Comparison of ENCODE assay signal across 7 mouse cellular contexts in genomic region chr9:55241863-55242685, GRCm38 (mm10). TPM values are rescaled to one million over a fixed set of nuclear protein-coding genes. Genes with fewer than 3 reads are reported as not detected.
DNase-seq lines count a peak whose midpoint lies in the region; ATAC-seq and TF ChIP-seq lines count a peak whose summit lies in the region.

No protein-coding gene starts in this region.

- TF ChIP-seq CTCF in CH12.LX (conservative IDR thresholded peaks at IDR 0.05 in 1 of 2, IDR thresholded peaks at IDR 0.05 in 1 of 2; ENCODE audit: low read depth in 2 of 2, low read length in 2 of 2), result peak; percentile 15 to 70; a peak in 3 of 4 replicates

- peak; percentile 53 for TF ChIP-seq RAD21 in CH12.LX (IDR thresholded peaks at IDR 0.05; ENCODE audit: low read depth, low read length)

- peak; percentile 61 for TF ChIP-seq POLR2A in CH12.LX (IDR thresholded peaks at IDR 0.05; ENCODE audit: low read depth, low read length)

- no peaks in the 10 kb centered on the region for H3K36me3 ChIP-seq in CH12.LX (replicated peaks in 1 of 2; ENCODE audit: control insufficient read depth in 1 of 2, insufficient read depth in 1 of 2, low read length in 1 of 2)
- no peaks in the 10 kb centered on the region for H3K36me3 ChIP-seq in forebrain, embryonic 12.5 days (replicated peaks)
- no peaks in the 10 kb centered on the region for H3K36me3 ChIP-seq in limb, embryonic 11.5 days (ENCODE audit: control insufficient read depth, insufficient read depth, low read length)
- H3K36me3 ChIP-seq in neural tube, embryonic 14.5 days (ENCODE audit: control insufficient read depth, insufficient read depth, low read length), result no peaks in the 10 kb centered on the region

- DNase-seq in CD4-positive helper T cell, adult 2 months (ENCODE audit: low read depth, low spot score), result peak; percentile 47
- DNase-seq in CH12.LX (ENCODE audit: extremely low read depth), result peak; percentile 74
- DNase-seq in limb, embryonic 11.5 days (ENCODE audit: low spot score), result peak; percentile 41
- DNase-seq in frontal cortex, postnatal 10 days (ENCODE audit: low spot score in 2 of 2), result no peak
- DNase-seq in testis, postnatal 14 days (ENCODE audit: low spot score), result no peak

- peaks cover 2 to 9% of the 10 kb centered on the region in 2 experiments; a peak in 3 of 4 replicates for H3K4me1 ChIP-seq in CH12.LX (ENCODE audit: control insufficient read depth in 1 of 2, insufficient read depth in 2 of 2)
- no peaks in the 10 kb centered on the region for H3K4me1 ChIP-seq in forebrain, embryonic 12.5 days
- H3K4me1 ChIP-seq in limb, embryonic 11.5 days (ENCODE audit: control insufficient read depth, insufficient read depth, low read length), result no peaks in the 10 kb centered on the region
- H3K4me1 ChIP-seq in neural tube, embryonic 14.5 days (ENCODE audit: control insufficient read depth, insufficient read depth, low read length), result no peaks in the 10 kb centered on the region

- peak overlapping the region; percentile 45 to 64 (median 58) for H3K4me3 ChIP-seq in CH12.LX (replicated peaks in 1 of 3; ENCODE audit: low read depth in 2 of 3, low read length in 2 of 3, poor library complexity in 1 of 3)
- H3K4me3 ChIP-seq in forebrain, embryonic 12.5 days (replicated peaks), result peak overlapping the region; percentile 25
- no peak overlapping the region for H3K4me3 ChIP-seq in limb, embryonic 11.5 days (ENCODE audit: low read depth, low read length)
- H3K4me3 ChIP-seq in neural tube, embryonic 14.5 days (ENCODE audit: low read depth, low read length), result no peak overlapping the region

- H3K27me3 ChIP-seq in CH12.LX (replicated peaks), result no peaks in the 10 kb centered on the region
- H3K27me3 ChIP-seq in forebrain, embryonic 12.5 days, result no peaks in the 10 kb centered on the region
- H3K27me3 ChIP-seq in limb, embryonic 11.5 days (ENCODE audit: control insufficient read depth, insufficient read depth, low read length), result no peaks in the 10 kb centered on the region
- H3K27me3 ChIP-seq in neural tube, embryonic 14.5 days (ENCODE audit: control insufficient read depth, insufficient read depth, low read length), result no peaks in the 10 kb centered on the region

- H3K9ac ChIP-seq in CH12.LX (ENCODE audit: insufficient read depth, low read depth), result peak overlapping the region; percentile 57
- no peak overlapping the region for H3K9ac ChIP-seq in forebrain, embryonic 12.5 days
- H3K9ac ChIP-seq in limb, embryonic 11.5 days (ENCODE audit: low read length), result peak overlapping the region; percentile 30; the same call in 1 of the 2 replicates
- H3K9ac ChIP-seq in neural tube, embryonic 14.5 days (replicated peaks; ENCODE audit: low read depth, low read length), result no peak overlapping the region

- H3K9me3 ChIP-seq in CH12.LX (replicated peaks; ENCODE audit: low read length), result no peaks in the 10 kb centered on the region
- H3K9me3 ChIP-seq in forebrain, embryonic 12.5 days, result no peaks in the 10 kb centered on the region
- H3K9me3 ChIP-seq in limb, embryonic 11.5 days (ENCODE audit: control insufficient read depth, low read length), result no peaks in the 10 kb centered on the region
- H3K9me3 ChIP-seq in neural tube, embryonic 14.5 days (ENCODE audit: control insufficient read depth, low read length), result no peaks in the 10 kb centered on the region

- ATAC-seq in forebrain, embryonic 12.5 days (ENCODE audit: low FRiP score), result no peak
- no peak for ATAC-seq in limb, embryonic 11.5 days (ENCODE audit: insufficient number of reproducible peaks, low FRiP score, low TSS enrichment, low read depth)
- ATAC-seq in neural tube, embryonic 14.5 days (ENCODE audit: low read depth), result no peak

- H3K4me2 ChIP-seq in CH12.LX (ENCODE audit: insufficient read depth, low read depth, poor library complexity, severe bottlenecking), result peak overlapping the region; percentile 95
- peak overlapping the region; percentile 41 for H3K4me2 ChIP-seq in forebrain, embryonic 12.5 days
- H3K4me2 ChIP-seq in limb, embryonic 11.5 days (ENCODE audit: low read depth, severe bottlenecking), result peak overlapping the region; percentile 39
- 0 out of 2 replicates have a peak overlapping the region, but pooled peaks have one; percentile 26 for H3K4me2 ChIP-seq in neural tube, embryonic 14.5 days (ENCODE audit: low read depth, low read length)

- in situ Hi-C loops in CH12.LX (cut with MboI; ENCODE audit: low pct_ligation_motif_present, low pct_unique_long_range_greater_than_20kb, low sequenced_read_pairs), result no loop called here

- dilution Hi-C loops in CH12.LX (cut with MboI; ENCODE audit: extremely low pct_ligation_motif_present, extremely low pct_unique_long_range_greater_than_20kb, low sequenced_read_pairs), result no loop called here

- H3K27ac ChIP-seq in CH12.LX (ENCODE audit: insufficient read depth, low read depth), result no peak overlapping the region
- no peak overlapping the region for H3K27ac ChIP-seq in forebrain, embryonic 12.5 days
- no peak overlapping the region for H3K27ac ChIP-seq in limb, embryonic 11.5 days (replicated peaks; ENCODE audit: low read depth, low read length)
- no peak overlapping the region for H3K27ac ChIP-seq in neural tube, embryonic 14.5 days (ENCODE audit: low read depth, low read length)

- H3K79me2 ChIP-seq in CH12.LX (replicated peaks; ENCODE audit: control insufficient read depth, extremely low read depth, insufficient read depth, poor library complexity, severe bottlenecking), result no peaks in the 10 kb centered on the region

- TF ChIP-seq EP300 in CH12.LX (IDR thresholded peaks at IDR 0.05; ENCODE audit: low read length), result no peak

- WGBS in forebrain, embryonic 12.5 days, result 38% methylated on average over 24 of the region's 24 CpGs
- WGBS in limb, embryonic 11.5 days, result 44% methylated on average over 24 of the region's 24 CpGs
- 45% methylated on average over 24 of the region's 24 CpGs for whole genome bisulfite sequencing in neural tube, embryonic 14.5 days

TF ChIP-seq in CH12.LX, 34 proteins besides CTCF, POLR2A, EP300 and RAD21:
- peak; percentile 64 for TF ChIP-seq ELF1 (IDR thresholded peaks at IDR 0.05; ENCODE audit: low read depth, low read length)
- TF ChIP-seq E2F4 (IDR thresholded peaks at IDR 0.05; ENCODE audit: insufficient replicate concordance, low read depth, low read length), result no peak
- peak; percentile 68; the same call in 1 of the 2 replicates for TF ChIP-seq TBP (conservative IDR thresholded peaks at IDR 0.05; ENCODE audit: low read depth, low read length)
- no peak for TF ChIP-seq CHD2 (IDR thresholded peaks at IDR 0.05; ENCODE audit: low read length)
- TF ChIP-seq SMC3 (IDR thresholded peaks at IDR 0.05; ENCODE audit: low read depth, low read length), result peak; percentile 47
- TF ChIP-seq IRF4 (IDR thresholded peaks at IDR 0.05; ENCODE audit: low read depth, low read length), result no peak; the same call in 1 of the 2 replicates
- TF ChIP-seq MAFK (IDR thresholded peaks at IDR 0.05; ENCODE audit: insufficient replicate concordance, low read length), result 0 out of 2 replicates have a peak, but pooled peaks have one; percentile 18
- TF ChIP-seq USF1 (IDR thresholded peaks at IDR 0.05; ENCODE audit: low read depth, low read length), result no peak
- no peak for TF ChIP-seq POLR2AphosphoS2 (IDR thresholded peaks at IDR 0.05; ENCODE audit: low read depth, low read length)
- TF ChIP-seq MEF2A (IDR thresholded peaks at IDR 0.05; ENCODE audit: borderline replicate concordance, low read depth, low read length), result no peak
- peak; percentile 51 for TF ChIP-seq NRF1 (IDR thresholded peaks at IDR 0.05; ENCODE audit: low read depth, low read length)
- no peak for TF ChIP-seq UBTF (IDR thresholded peaks at IDR 0.05; ENCODE audit: low read depth, low read length)
- TF ChIP-seq CHD1 (IDR thresholded peaks at IDR 0.05; ENCODE audit: low read depth, low read length), result no peak
- TF ChIP-seq TCF12 (IDR thresholded peaks at IDR 0.05; ENCODE audit: low read depth, low read length), result peak; percentile 77
- peak; percentile 41; the same call in 1 of the 2 replicates for TF ChIP-seq MYC (IDR thresholded peaks at IDR 0.05; ENCODE audit: low read depth, low read length)
TF ChIP-seq in CH12.LX: peak in this region for 7.

RNA-seq across cellular contexts. Expression of gene Fbxo22, which starts 33.3 kb away (rescaled TPM):
- total RNA-seq in CH12.LX (2012; rRNA removed) (21.4 and 29.5 TPM in 2 replicates), CH12.LX (2014; rRNA removed) (38.5 and 44.9 TPM in 2 replicates)
- 41.8 and 42.1 TPM in 2 replicates for polyA plus RNA-seq in CH12.LX (2012; ENCODE audit: insufficient read length, low read depth)
- 86.4 and 87.9 TPM in 2 replicates for polyA plus RNA-seq in forebrain, embryonic 12.5 days (2016; fragmentation: Nextera tagmentation; extraction: Ambion mirVana)
- 73.6 and 74.7 TPM in 2 replicates for polyA plus RNA-seq in limb, embryonic 11.5 days (2014; fragmentation: Nextera tagmentation; extraction: Ambion mirVana)
- polyA plus RNA-seq in neural tube, embryonic 14.5 days (2014; fragmentation: Nextera tagmentation; extraction: Ambion mirVana), result 85.6 and 88.4 TPM in 2 replicates

Comparison
In these comparisons a context has a peak if more than half of its experiments do, and no peak if none do; other contexts are left out.
1. DNase-seq: peak in CD4-positive helper T cell, adult 2 months (single experiment), CH12.LX (single experiment) and limb, embryonic 11.5 days (single experiment); none in frontal cortex, postnatal 10 days (0 of 2) and testis, postnatal 14 days (single experiment).
2. H3K4me2 ChIP-seq: peak in every context shown above with its lines; median percentile 95 in CH12.LX; 41 in forebrain, embryonic 12.5 days; 39 in limb, embryonic 11.5 days; 26 in neural tube, embryonic 14.5 days.
3. H3K4me3 ChIP-seq: peak in CH12.LX (3 of 3) and forebrain, embryonic 12.5 days (single experiment); none in limb, embryonic 11.5 days (single experiment) and neural tube, embryonic 14.5 days (single experiment).
4. H3K9ac ChIP-seq: peak in CH12.LX (single experiment) and limb, embryonic 11.5 days (single experiment); none in forebrain, embryonic 12.5 days (single experiment) and neural tube, embryonic 14.5 days (single experiment).